Mouse (Mus musculus): ENCODE measurements around the gene Fancc. TPM values are rescaled to one million over a fixed set of nuclear protein-coding genes. Genes with fewer than 3 reads are reported as not detected.

The Fancc gene
- 12.8 and 13.1 TPM in 2 replicates for polyA plus RNA-seq (2014; fragmentation: Nextera tagmentation; extraction: Ambion mirVana)

DNA sequence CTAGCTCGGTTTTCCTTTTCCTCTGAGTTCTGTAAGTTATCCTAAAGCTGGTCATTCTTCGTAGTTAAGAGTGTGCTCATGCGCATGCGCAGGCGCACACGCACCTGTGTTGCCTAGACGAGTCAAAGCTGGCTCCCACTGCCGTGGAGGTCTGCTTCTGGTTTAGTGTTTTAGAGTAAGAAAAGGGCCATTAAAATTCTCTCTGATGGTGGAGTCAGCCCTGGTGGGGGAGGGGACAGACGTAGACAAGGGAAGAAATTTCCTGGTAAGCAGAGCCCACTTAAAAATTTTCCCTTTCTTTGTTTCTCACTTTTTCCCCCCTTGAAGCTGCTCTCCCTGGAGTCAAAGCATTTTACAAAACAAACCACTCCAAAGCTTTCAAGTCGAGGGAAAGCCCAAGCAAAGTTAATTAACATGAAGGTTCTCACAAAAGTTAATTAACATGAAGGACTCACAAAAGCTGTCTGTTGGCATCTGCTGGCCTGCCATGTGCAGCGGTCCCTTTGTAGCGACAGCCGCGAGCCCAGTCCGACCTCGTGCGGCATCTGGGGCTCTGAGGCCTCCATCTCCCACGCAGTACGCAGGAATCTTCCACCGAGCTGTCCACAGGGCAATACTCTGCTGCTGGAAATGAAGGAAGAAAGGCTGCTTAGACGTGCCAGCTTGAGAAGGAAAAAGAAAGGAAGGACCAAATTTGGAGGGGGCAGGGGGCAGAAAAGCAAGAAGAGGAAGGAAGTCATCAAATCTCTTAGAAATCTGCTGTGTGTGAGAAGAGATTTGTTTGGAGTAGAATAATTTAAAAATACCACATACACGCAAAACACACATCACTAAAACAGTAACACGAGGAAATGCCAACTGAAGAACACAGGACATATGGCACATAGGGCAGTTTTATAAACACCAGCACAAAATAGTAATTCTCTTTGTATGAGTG, at the start of gene Fancc:
Gene Fancc, minus strand, starts transcription at position 633 of the 937 bp plus-strand sequence.
- Histone ChIP-seq H3K4me2 (ENCODE audit: low read length) (peak within 1 kb of the TSS; percentile 42), H3K4me3 (ENCODE audit: low read depth, low read length) (no peak within 1 kb of the TSS), H3K9me3 (replicated peaks; ENCODE audit: control insufficient read depth, low read length) (no peaks in the 10 kb centered on the region), H3K4me1 (ENCODE audit: control insufficient read depth, insufficient read depth, low read length) (peaks cover 10% of the 10 kb centered on the region), H3K36me3 (ENCODE audit: control insufficient read depth, insufficient read depth, low read length) (no peaks in the 10 kb centered on the region), H3K9ac (ENCODE audit: low read length) (no peak within 1 kb of the TSS), H3K27me3 (replicated peaks; ENCODE audit: control insufficient read depth, insufficient read depth, low read length) (peaks cover 6% of the 10 kb centered on the region; the same call in 1 of the 2 replicates), H3K27ac (ENCODE audit: low read depth, low read length) (no peak within 1 kb of the TSS)
- WGBS = 13% methylated on average over 23 of the region's 23 CpGs
- ATAC-seq = peak; percentile 87
- DNase-seq (ENCODE audit: low spot score) = peak; percentile 77

DNA sequence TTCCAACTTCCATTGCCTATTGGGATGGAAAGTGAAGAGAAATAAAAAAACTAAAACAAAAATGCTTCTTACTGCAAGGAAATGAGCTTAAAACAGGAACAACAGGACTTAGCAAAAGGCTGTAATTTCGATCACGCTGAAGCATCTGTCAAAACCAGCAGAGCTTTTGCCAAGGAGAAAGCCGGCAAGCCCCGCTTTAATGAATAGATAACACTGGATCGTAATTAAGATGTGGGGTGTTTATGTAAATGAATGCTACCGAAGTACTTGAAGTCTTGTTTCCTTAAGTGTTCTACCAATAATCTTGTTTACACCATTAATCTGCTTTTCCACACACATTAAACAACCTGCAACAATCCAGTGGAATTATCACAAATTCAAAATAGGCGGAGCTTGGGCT, 48.2 kb upstream of the Fancc start:
- Histone ChIP-seq H3K27ac (ENCODE audit: low read depth, low read length) (peak overlapping the region; percentile 4; the same call in 1 of the 2 replicates), H3K4me2 (ENCODE audit: low read length) (peak overlapping the region; percentile 45), H3K4me1 (ENCODE audit: control insufficient read depth, insufficient read depth, low read length) (peaks cover 44% of the 10 kb centered on the region), H3K36me3 (ENCODE audit: control insufficient read depth, insufficient read depth, low read length) (peaks cover 26% of the 10 kb centered on the region), H3K4me3 (ENCODE audit: low read depth, low read length) (no peak overlapping the region), H3K9me3 (replicated peaks; ENCODE audit: control insufficient read depth, low read length) (no peaks in the 10 kb centered on the region), H3K9ac (ENCODE audit: low read length) (no peak overlapping the region), H3K27me3 (replicated peaks; ENCODE audit: control insufficient read depth, insufficient read depth, low read length) (peaks cover 2% of the 10 kb centered on the region; the same call in 1 of the 2 replicates)
- WGBS = 10% methylated on average over 7 of the region's 7 CpGs
- DNase-seq (ENCODE audit: low spot score) = peak; percentile 81
- peak; percentile 46 for ATAC-seq

DNA sequence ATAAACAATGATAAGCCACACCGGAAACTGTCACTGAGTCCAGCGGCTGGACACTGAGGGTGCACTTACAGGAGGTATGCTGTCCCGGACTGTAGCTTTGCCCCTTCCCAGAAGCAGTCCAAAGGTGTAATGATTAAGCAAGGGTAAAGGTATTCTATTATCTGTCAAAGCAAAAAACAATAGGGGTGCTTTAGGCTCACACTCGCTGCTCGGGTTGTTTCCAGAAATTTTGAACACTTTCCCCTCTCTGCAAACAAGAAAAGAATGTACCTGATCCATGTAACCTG, 47.8 kb upstream of the Fancc start:
- ATAC-seq = peak; percentile 20; the same call in 1 of the 2 replicates
- Histone ChIP-seq H3K9me3 (replicated peaks; ENCODE audit: control insufficient read depth, low read length) (no peaks in the 10 kb centered on the region), H3K36me3 (ENCODE audit: control insufficient read depth, insufficient read depth, low read length) (peaks cover 28% of the 10 kb centered on the region), H3K27me3 (replicated peaks; ENCODE audit: control insufficient read depth, insufficient read depth, low read length) (peaks cover 2% of the 10 kb centered on the region; the same call in 1 of the 2 replicates), H3K4me1 (ENCODE audit: control insufficient read depth, insufficient read depth, low read length) (peaks cover 44% of the 10 kb centered on the region), H3K4me3 (ENCODE audit: low read depth, low read length) (no peak overlapping the region), H3K27ac (ENCODE audit: low read depth, low read length) (peak overlapping the region; percentile 4; the same call in 1 of the 2 replicates), H3K4me2 (ENCODE audit: low read length) (peak overlapping the region; percentile 45), H3K9ac (ENCODE audit: low read length) (no peak overlapping the region)
- DNase-seq (ENCODE audit: low spot score) = no peak
- 5% methylated on average over 5 of the region's 5 CpGs for WGBS

DNA sequence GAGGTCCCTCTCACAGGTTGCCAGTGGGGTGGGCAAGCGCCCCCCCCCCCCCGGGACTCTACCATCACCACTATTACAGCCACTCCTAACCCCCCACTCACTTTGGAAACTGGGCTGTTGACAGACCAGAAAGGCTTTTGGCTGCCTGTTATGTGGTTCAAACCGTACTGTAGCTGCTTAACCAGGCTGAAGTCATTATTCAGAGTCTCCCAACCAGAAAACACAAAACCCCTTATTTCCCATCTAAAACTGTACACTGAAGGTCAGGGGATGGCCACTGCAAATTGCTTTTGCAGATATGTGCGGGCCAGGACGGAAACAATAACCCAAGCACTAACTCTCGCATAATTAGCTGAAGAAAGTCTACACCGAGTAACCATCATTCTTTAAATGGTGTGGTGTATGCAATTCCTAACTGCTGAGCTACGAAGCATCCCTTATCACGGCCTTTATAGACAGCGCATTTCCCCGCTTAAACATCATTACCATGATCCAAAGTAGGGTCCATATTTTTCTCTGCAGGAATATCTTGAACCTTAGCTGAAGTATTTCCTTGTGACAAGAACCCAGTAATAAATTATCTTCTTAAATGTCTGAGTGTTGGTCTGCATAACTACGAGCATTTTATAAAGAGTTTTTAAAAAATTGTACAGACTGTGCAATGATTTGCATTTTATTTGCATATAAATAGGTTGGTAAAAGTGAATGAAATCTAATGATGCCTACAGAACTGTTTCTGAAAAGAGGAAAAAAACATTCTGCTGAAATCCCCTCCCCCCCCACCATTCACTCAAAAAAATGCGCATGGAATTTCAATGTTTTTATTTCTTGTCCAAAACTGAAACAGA, 47.3 kb upstream of the Fancc start:
- H3K4me1 ChIP-seq (ENCODE audit: control insufficient read depth, insufficient read depth, low read length) = peaks cover 43% of the 10 kb centered on the region

DNA sequence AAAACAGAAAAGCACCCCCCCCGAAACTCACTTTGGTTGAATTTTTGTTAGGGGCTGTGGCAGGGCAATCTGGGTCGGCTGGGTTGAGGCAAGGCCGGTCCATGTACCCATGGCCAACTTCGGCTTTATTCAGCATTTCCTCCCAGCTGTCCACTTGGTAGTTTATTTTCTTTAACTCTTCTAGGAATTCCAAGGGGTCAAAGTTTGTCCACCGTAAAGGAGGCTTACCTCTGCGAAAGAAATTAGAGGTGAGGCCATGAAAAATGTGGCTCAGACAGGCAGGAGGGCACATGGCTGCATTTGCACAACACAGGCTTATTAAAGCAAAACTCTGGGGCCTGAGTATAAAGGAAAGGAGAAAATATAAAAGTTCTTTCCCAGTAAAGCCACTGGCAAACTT, 46.4 kb upstream of the Fancc start:
- WGBS = 17% methylated on average over 6 of the region's 6 CpGs
- no peak overlapping the region for H3K9ac ChIP-seq (ENCODE audit: low read length)
- H3K4me2 ChIP-seq (ENCODE audit: low read length) = peak overlapping the region; percentile 29
- H3K9me3 ChIP-seq (replicated peaks; ENCODE audit: control insufficient read depth, low read length) = no peaks in the 10 kb centered on the region
- no peak overlapping the region for H3K4me3 ChIP-seq (ENCODE audit: low read depth, low read length)
- ATAC-seq (no peak), DNase-seq (ENCODE audit: low spot score) (no peak)
- H3K27me3 ChIP-seq (replicated peaks; ENCODE audit: control insufficient read depth, insufficient read depth, low read length) = no peaks in the 10 kb centered on the region; the same call in none of the 2 replicates
- peak overlapping the region; percentile 17; the same call in 1 of the 2 replicates for H3K27ac ChIP-seq (ENCODE audit: low read depth, low read length)
- peaks cover 42% of the 10 kb centered on the region for H3K36me3 ChIP-seq (ENCODE audit: control insufficient read depth, insufficient read depth, low read length)
- H3K4me1 ChIP-seq (ENCODE audit: control insufficient read depth, insufficient read depth, low read length) = peaks cover 40% of the 10 kb centered on the region

More for the DNA sequence above, 47.3 kb upstream of the Fancc start:
- 10% methylated on average over 13 of the region's 13 CpGs for WGBS
- Histone ChIP-seq H3K4me2 (ENCODE audit: low read length) (peak overlapping the region; percentile 45), H3K9ac (ENCODE audit: low read length) (no peak overlapping the region), H3K9me3 (replicated peaks; ENCODE audit: control insufficient read depth, low read length) (no peaks in the 10 kb centered on the region), H3K4me3 (ENCODE audit: low read depth, low read length) (no peak overlapping the region), H3K36me3 (ENCODE audit: control insufficient read depth, insufficient read depth, low read length) (peaks cover 34% of the 10 kb centered on the region), H3K27ac (ENCODE audit: low read depth, low read length) (peak overlapping the region; percentile 6; the same call in 1 of the 2 replicates), H3K27me3 (replicated peaks; ENCODE audit: control insufficient read depth, insufficient read depth, low read length) (peaks cover 2% of the 10 kb centered on the region)
- DNase-seq (ENCODE audit: low spot score) (peak; percentile 66), ATAC-seq (peak; percentile 45)

DNA sequence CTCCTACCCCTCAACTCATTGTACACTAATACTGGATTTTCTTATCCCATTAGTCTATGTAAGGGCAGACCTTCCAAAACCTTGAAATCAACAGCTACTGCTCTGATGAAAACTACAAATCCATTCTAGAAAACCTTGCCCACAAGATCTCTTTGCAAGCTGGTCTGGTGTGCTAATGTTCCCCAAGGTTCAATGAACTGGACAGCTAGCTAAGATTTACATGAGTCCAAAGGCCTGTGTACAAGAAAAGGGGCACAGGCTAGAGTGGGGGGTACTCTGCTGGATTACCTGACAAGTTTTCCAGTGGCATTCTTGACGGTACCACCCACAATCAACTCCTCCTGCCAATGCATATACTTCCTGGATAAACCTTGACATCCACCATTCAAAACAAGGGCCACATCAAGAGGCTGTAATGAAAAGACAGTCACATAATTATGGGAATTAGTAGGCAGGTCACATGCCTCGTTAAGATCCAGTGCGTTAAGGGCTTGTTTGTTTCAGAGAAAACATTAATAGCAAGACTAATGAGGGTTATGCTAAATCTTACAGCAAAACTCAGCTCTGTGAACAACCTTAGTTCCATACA, 45.8 kb upstream of the Fancc start:
- H3K4me2 ChIP-seq (ENCODE audit: low read length) = peak overlapping the region; percentile 6; the same call in 1 of the 2 replicates
- WGBS = 9% methylated on average over 3 of the region's 3 CpGs
- peaks cover 48% of the 10 kb centered on the region for H3K36me3 ChIP-seq (ENCODE audit: control insufficient read depth, insufficient read depth, low read length)
- H3K9ac ChIP-seq (ENCODE audit: low read length) = no peak overlapping the region
- H3K4me3 ChIP-seq (ENCODE audit: low read depth, low read length) = no peak overlapping the region
- H3K9me3 ChIP-seq (replicated peaks; ENCODE audit: control insufficient read depth, low read length) = no peaks in the 10 kb centered on the region
- DNase-seq (ENCODE audit: low spot score) (peak; percentile 74), ATAC-seq (peak; percentile 54)
- H3K27me3 ChIP-seq (replicated peaks; ENCODE audit: control insufficient read depth, insufficient read depth, low read length) = no peaks in the 10 kb centered on the region; the same call in none of the 2 replicates
- H3K4me1 ChIP-seq (ENCODE audit: control insufficient read depth, insufficient read depth, low read length) = peaks cover 40% of the 10 kb centered on the region
- H3K27ac ChIP-seq (ENCODE audit: low read depth, low read length) = no peak overlapping the region

DNA sequence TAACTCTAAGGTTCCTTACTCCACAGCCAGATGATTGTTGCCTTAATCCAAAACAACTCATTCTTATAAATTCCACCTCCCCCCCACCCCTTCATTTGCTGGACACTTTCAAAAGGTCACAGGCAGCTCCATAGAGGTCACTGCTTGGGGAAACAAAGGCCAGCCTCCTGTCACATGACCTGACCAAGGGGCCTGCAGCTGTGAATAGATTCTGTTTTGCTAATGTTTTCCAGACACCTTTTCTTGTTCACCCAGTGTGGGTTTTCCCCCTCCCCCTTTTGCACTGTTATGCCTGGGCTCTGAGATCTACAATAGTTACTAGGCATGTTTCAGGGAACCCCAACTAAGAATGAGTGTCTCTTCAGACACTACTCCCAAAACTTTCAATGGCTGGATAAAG, 44.4 kb upstream of the Fancc start:
- no peak overlapping the region for H3K27ac ChIP-seq (ENCODE audit: low read depth, low read length)
- H3K9ac ChIP-seq (ENCODE audit: low read length) = no peak overlapping the region
- no peaks in the 10 kb centered on the region; the same call in none of the 2 replicates for H3K27me3 ChIP-seq (replicated peaks; ENCODE audit: control insufficient read depth, insufficient read depth, low read length)
- DNase-seq (ENCODE audit: low spot score) (no peak), ATAC-seq (no peak)
- H3K4me1 ChIP-seq (ENCODE audit: control insufficient read depth, insufficient read depth, low read length) = peaks cover 39% of the 10 kb centered on the region
- peaks cover 57% of the 10 kb centered on the region for H3K36me3 ChIP-seq (ENCODE audit: control insufficient read depth, insufficient read depth, low read length)
- no peaks in the 10 kb centered on the region for H3K9me3 ChIP-seq (replicated peaks; ENCODE audit: control insufficient read depth, low read length)
- H3K4me2 ChIP-seq (ENCODE audit: low read length) = no peak overlapping the region
- H3K4me3 ChIP-seq (ENCODE audit: low read depth, low read length) = no peak overlapping the region

DNA sequence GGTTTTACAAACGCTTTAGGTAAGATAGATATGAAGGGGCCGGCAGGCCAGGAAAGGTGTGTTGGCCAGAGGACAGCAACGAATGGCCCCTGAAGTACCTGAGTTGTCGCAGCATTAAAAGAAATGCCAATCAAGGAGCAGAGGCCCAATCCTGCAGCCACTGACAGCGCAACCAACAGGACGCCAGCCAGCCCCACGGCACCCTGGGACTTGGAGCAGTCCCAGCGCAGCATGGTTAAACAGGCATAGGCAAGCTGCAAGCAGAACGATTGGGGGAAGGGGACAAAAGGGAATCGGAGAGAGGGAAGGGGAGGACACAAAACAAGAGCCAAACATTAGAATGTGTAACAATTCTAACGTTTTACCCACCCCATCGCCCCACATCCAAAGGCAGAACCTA, 43.5 kb upstream of the Fancc start:
- WGBS = 76% methylated on average over 12 of the region's 12 CpGs
- Histone ChIP-seq H3K4me3 (ENCODE audit: low read depth, low read length) (no peak overlapping the region), H3K36me3 (ENCODE audit: control insufficient read depth, insufficient read depth, low read length) (peaks cover 67% of the 10 kb centered on the region), H3K4me2 (ENCODE audit: low read length) (no peak overlapping the region), H3K27ac (ENCODE audit: low read depth, low read length) (no peak overlapping the region), H3K27me3 (replicated peaks; ENCODE audit: control insufficient read depth, insufficient read depth, low read length) (no peaks in the 10 kb centered on the region; the same call in none of the 2 replicates), H3K9ac (ENCODE audit: low read length) (no peak overlapping the region), H3K4me1 (ENCODE audit: control insufficient read depth, insufficient read depth, low read length) (peaks cover 30% of the 10 kb centered on the region), H3K9me3 (replicated peaks; ENCODE audit: control insufficient read depth, low read length) (no peaks in the 10 kb centered on the region)
- ATAC-seq = no peak
- no peak for DNase-seq (ENCODE audit: low spot score)

Data from forebrain, embryonic 14.5 days (tissue).